Mouse (Mus musculus) intestine, embryonic 15.5 days (tissue): Measurements from ENCODE around the gene Zbtb22. TPM values are rescaled to one million over a fixed set of nuclear protein-coding genes. Genes with fewer than 3 reads are reported as not detected.

Experiments used
- ATAC-seq: fragments of 200-750 bp; cut with Nextera tagmentation; 2 replicates; pipeline ENCODE4 v1.8.0; 2017; ENCODE audit warnings: moderate TSS enrichment, moderate library complexity
- H3K27ac ChIP-seq: fragments of 300-500 bp; sonication (generic); 2 replicates; pipeline ENCODE4 v1.5.1; 2015; ENCODE audit warnings: mild to moderate bottlenecking, inconsistent platforms
- H3K27me3 ChIP-seq: fragments of 300-500 bp; sonication (generic); replicated peaks from 2 replicates; pipeline ENCODE4 v1.6.1; 2015; ENCODE audit warnings: inconsistent platforms
- H3K36me3 ChIP-seq: fragments of 300-500 bp; sonication (generic); 2 replicates; pipeline ENCODE4 v1.6.1; 2015; ENCODE audit warnings: inconsistent platforms
- H3K4me1 ChIP-seq: fragments of 300-500 bp; sonication (generic); replicated peaks from 2 replicates; pipeline ENCODE4 v1.6.1; 2015; ENCODE audit warnings: inconsistent platforms
- H3K4me2 ChIP-seq: fragments of 300-500 bp; sonication (generic); replicated peaks from 2 replicates; pipeline ENCODE4 v1.6.1; 2015; ENCODE audit warnings: mild to moderate bottlenecking, inconsistent platforms
- H3K4me3 ChIP-seq: fragments of 300-500 bp; sonication (generic); replicated peaks from 2 replicates; pipeline ENCODE4 v1.5.1; 2015; ENCODE audit warnings: inconsistent platforms
- H3K9ac ChIP-seq: fragments of 300-500 bp; sonication (generic); 2 replicates; pipeline ENCODE4 v1.6.1; 2015; ENCODE audit warnings: inconsistent platforms
- H3K9me3 ChIP-seq: fragments of 300-500 bp; sonication (generic); 2 replicates; pipeline ENCODE4 v1.6.1; 2016; ENCODE audit warnings: inconsistent platforms
- WGBS: fragments of 180-500 bp; shearing (Covaris S2); methylation state at CpG from one replicate; pipeline ENCODE4 v1.1.7; 2015; 5-methylcytosine and 5-hydroxymethylcytosine counted together
- polyA plus RNA-seq: library from polyadenylated mRNA; unstranded; fragments of >200 nt; fragmentation: Nextera tagmentation; extraction: Ambion mirVana; gene quantifications from 2 replicates; pipeline ENCODE4 v1.2.1, GENCODE M21; 2015

Zbtb22 gene
- polyA plus RNA-seq, 1 experiment from 2014 or later, result 14.4 TPM

GRCm38 (mm10) chr17:33954646-33955554, 39.2 kb downstream of the Zbtb22 start:
- H3K4me1 ChIP-seq, result peaks cover 38% of the 10 kb centered on the region
- WGBS, result under 1% methylated on average over 33 of the region's 33 CpGs

GRCm38 (mm10) chr17:33955555-33956214, 40.0 kb downstream of the Zbtb22 start, which contains the start of the genes Vps52 and Rps18:
TSS of gene Vps52 (plus strand) at chr17:33955812.
TSS of gene Rps18 (minus strand) at chr17:33956001.
- Histone ChIP-seq H3K27ac (peak within 1 kb of the TSS; percentile 94), H3K4me2 (peak within 1 kb of the TSS; percentile 91), H3K9me3 (no peaks in the 10 kb centered on the region), H3K9ac (peak within 1 kb of the TSS; percentile 97), H3K27me3 (no peaks in the 10 kb centered on the region), H3K4me3 (peak within 1 kb of the TSS; percentile 84), H3K4me1 (peaks cover 30% of the 10 kb centered on the region), H3K36me3 (peaks cover 20% of the 10 kb centered on the region)
- peak; percentile 87 for ATAC-seq
- WGBS, result under 1% methylated on average over 50 of the region's 50 CpGs

More at GRCm38 (mm10) chr17:33954646-33955554, 39.2 kb downstream of the Zbtb22 start:
- peak overlapping the region; percentile 97 for H3K9ac ChIP-seq
- peak overlapping the region; percentile 84 for H3K4me3 ChIP-seq
- H3K36me3 ChIP-seq, result peaks cover 19% of the 10 kb centered on the region
- peak overlapping the region; percentile 91 for H3K4me2 ChIP-seq
- no peaks in the 10 kb centered on the region for H3K9me3 ChIP-seq
- peak overlapping the region; percentile 94 for H3K27ac ChIP-seq
- no peaks in the 10 kb centered on the region for H3K27me3 ChIP-seq
- peak; percentile 23; the same call in 1 of the 2 replicates for ATAC-seq

GRCm38 (mm10) chr17:33956336-33956735, 40.6 kb downstream of the Zbtb22 start:
- H3K4me2 ChIP-seq, result peak overlapping the region; percentile 67
- H3K9ac ChIP-seq, result peak overlapping the region; percentile 77
- no peaks in the 10 kb centered on the region for H3K27me3 ChIP-seq
- peaks cover 26% of the 10 kb centered on the region for H3K4me1 ChIP-seq
- ATAC-seq, result no peak
- peaks cover 20% of the 10 kb centered on the region for H3K36me3 ChIP-seq
- peak overlapping the region; percentile 84 for H3K4me3 ChIP-seq
- H3K27ac ChIP-seq, result peak overlapping the region; percentile 88; the same call in 1 of the 2 replicates
- H3K9me3 ChIP-seq, result no peaks in the 10 kb centered on the region
- WGBS, result 7% methylated on average over 10 of the region's 10 CpGs

GRCm38 (mm10) chr17:33957493-33957892, 41.8 kb downstream of the Zbtb22 start:
- Histone ChIP-seq H3K36me3 (peaks cover 25% of the 10 kb centered on the region), H3K27ac (no peak overlapping the region), H3K4me3 (no peak overlapping the region), H3K27me3 (no peaks in the 10 kb centered on the region), H3K4me2 (no peak overlapping the region), H3K4me1 (peaks cover 20% of the 10 kb centered on the region), H3K9ac (no peak overlapping the region), H3K9me3 (no peaks in the 10 kb centered on the region)
- WGBS, result 87% methylated on average over 6 of the region's 6 CpGs
- no peak for ATAC-seq

- Histone ChIP-seq H3K4me3 (no peak overlapping the region), H3K27ac (no peak overlapping the region), H3K9me3 (no peaks in the 10 kb centered on the region), H3K36me3 (peaks cover 23% of the 10 kb centered on the region), H3K4me1 (peaks cover 11% of the 10 kb centered on the region), H3K4me2 (no peak overlapping the region), H3K27me3 (no peaks in the 10 kb centered on the region), H3K9ac (no peak overlapping the region)
- 95% methylated on average over 11 of the region's 11 CpGs for WGBS
- no peak for ATAC-seq
Observed at GRCm38 (mm10) chr17:33958451-33958850, 42.7 kb downstream of the Zbtb22 start.

GRCm38 (mm10) chr17:33959135-33959534, 43.4 kb downstream of the Zbtb22 start:
- Histone ChIP-seq H3K9me3 (no peaks in the 10 kb centered on the region), H3K4me3 (no peak overlapping the region), H3K27ac (no peak overlapping the region), H3K27me3 (no peaks in the 10 kb centered on the region), H3K9ac (no peak overlapping the region), H3K4me1 (peaks cover 5% of the 10 kb centered on the region), H3K4me2 (no peak overlapping the region), H3K36me3 (peaks cover 20% of the 10 kb centered on the region)
- WGBS, result 95% methylated on average over 13 of the region's 13 CpGs
- no peak for ATAC-seq

- H3K4me1 ChIP-seq, result no peaks in the 10 kb centered on the region
- no peak overlapping the region for H3K9ac ChIP-seq
- no peak for ATAC-seq
- H3K4me2 ChIP-seq, result no peak overlapping the region
- no peak overlapping the region for H3K27ac ChIP-seq
- peaks cover 18% of the 10 kb centered on the region for H3K36me3 ChIP-seq
- 93% methylated on average over 15 of the region's 15 CpGs for WGBS
- H3K9me3 ChIP-seq, result no peaks in the 10 kb centered on the region
- no peaks in the 10 kb centered on the region for H3K27me3 ChIP-seq
- no peak overlapping the region for H3K4me3 ChIP-seq
Observed at GRCm38 (mm10) chr17:33959948-33960347, 44.2 kb downstream of the Zbtb22 start.

- Histone ChIP-seq H3K36me3 (peaks cover 25% of the 10 kb centered on the region), H3K4me2 (no peak overlapping the region), H3K27me3 (no peaks in the 10 kb centered on the region), H3K27ac (no peak overlapping the region), H3K9ac (no peak overlapping the region), H3K4me1 (no peaks in the 10 kb centered on the region), H3K9me3 (no peaks in the 10 kb centered on the region), H3K4me3 (no peak overlapping the region)
- 91% methylated on average over 7 of the region's 7 CpGs for WGBS
- no peak for ATAC-seq
Observed at GRCm38 (mm10) chr17:33962876-33963275, 47.2 kb downstream of the Zbtb22 start.

GRCm38 (mm10) chr17:33965082-33965845, 49.6 kb downstream of the Zbtb22 start:
- WGBS, result 93% methylated on average over 17 of the region's 17 CpGs
- peaks cover 18% of the 10 kb centered on the region for H3K36me3 ChIP-seq
- no peak for ATAC-seq
- no peak overlapping the region for H3K4me2 ChIP-seq
- no peaks in the 10 kb centered on the region for H3K27me3 ChIP-seq
- no peaks in the 10 kb centered on the region for H3K9me3 ChIP-seq
- H3K9ac ChIP-seq, result no peak overlapping the region
- H3K4me3 ChIP-seq, result no peak overlapping the region
- H3K4me1 ChIP-seq, result no peaks in the 10 kb centered on the region
- H3K27ac ChIP-seq, result no peak overlapping the region

GRCm38 (mm10) chr17:33965846-33966550, 50.3 kb downstream of the Zbtb22 start:
- H3K27me3 ChIP-seq, result no peaks in the 10 kb centered on the region
- no peak overlapping the region for H3K4me3 ChIP-seq
- no peak overlapping the region for H3K9ac ChIP-seq
- no peaks in the 10 kb centered on the region for H3K4me1 ChIP-seq
- no peak overlapping the region for H3K27ac ChIP-seq
- H3K9me3 ChIP-seq, result no peaks in the 10 kb centered on the region
- H3K36me3 ChIP-seq, result peaks cover 18% of the 10 kb centered on the region
- no peak overlapping the region for H3K4me2 ChIP-seq
- WGBS, result 84% methylated on average over 16 of the region's 16 CpGs
- no peak for ATAC-seq

GRCm38 (mm10) chr17:33968489-33968888, 52.8 kb downstream of the Zbtb22 start:
- 3% methylated on average over 9 of the region's 9 CpGs for WGBS
- ATAC-seq, result peak; percentile 85

More at GRCm38 (mm10) chr17:33968489-33968888, 52.8 kb downstream of the Zbtb22 start:
- no peak overlapping the region for H3K9ac ChIP-seq
- 0 out of 2 replicates have a peak, but pooled peaks cover 7% of the 10 kb centered on the region for H3K36me3 ChIP-seq
- no peaks in the 10 kb centered on the region for H3K9me3 ChIP-seq
- H3K4me3 ChIP-seq, result no peak overlapping the region
- H3K4me1 ChIP-seq, result no peaks in the 10 kb centered on the region
- H3K4me2 ChIP-seq, result no peak overlapping the region
- H3K27ac ChIP-seq, result no peak overlapping the region
- H3K27me3 ChIP-seq, result no peaks in the 10 kb centered on the region
